Mouse (Mus musculus) lung, adult 2 months (tissue): ENCODE results near the gene Eif5a.

Source experiments
- CTCF ChIP-seq: fragments of 200-500 bp; IDR thresholded peaks from 2 replicates; pipeline ENCODE4 v1.5.1; 2011; ENCODE audit warnings: mild to moderate bottlenecking, low read length, control low read depth; ENCODE audit not compliant: insufficient read depth
- POLR2A ChIP-seq: fragments of 200-500 bp; IDR thresholded peaks from 2 replicates; pipeline ENCODE4 v1.6.1; 2011; ENCODE audit warnings: low read depth, mild to moderate bottlenecking, control low read depth, low read length, borderline replicate concordance; ENCODE audit errors: extremely low read depth

DNA sequence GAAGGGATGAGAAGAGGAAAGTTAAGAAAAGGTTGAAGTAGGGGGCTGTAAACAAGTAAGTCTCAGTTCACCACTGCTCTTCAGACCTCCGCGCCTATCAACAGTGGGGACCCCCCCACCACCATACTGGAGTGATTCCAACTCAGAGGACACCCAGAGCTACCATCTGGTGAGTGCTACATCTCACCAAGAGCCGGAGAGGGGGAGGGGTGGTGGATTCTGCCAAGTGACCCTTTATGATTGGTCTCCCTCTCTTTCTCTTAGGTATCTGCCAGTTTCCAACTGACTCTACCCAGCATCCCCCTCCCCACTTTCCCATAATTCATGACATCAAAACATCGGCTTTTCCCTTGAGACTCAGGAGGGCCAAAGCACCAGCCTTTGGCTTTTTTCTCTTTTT, 19.2 kb upstream of the Eif5a start:
- TF ChIP-seq POLR2A = no peak
- TF ChIP-seq CTCF = no peak
